Comparison of ENCODE assay signal across 8 mouse cellular contexts in the genomic region with DNA sequence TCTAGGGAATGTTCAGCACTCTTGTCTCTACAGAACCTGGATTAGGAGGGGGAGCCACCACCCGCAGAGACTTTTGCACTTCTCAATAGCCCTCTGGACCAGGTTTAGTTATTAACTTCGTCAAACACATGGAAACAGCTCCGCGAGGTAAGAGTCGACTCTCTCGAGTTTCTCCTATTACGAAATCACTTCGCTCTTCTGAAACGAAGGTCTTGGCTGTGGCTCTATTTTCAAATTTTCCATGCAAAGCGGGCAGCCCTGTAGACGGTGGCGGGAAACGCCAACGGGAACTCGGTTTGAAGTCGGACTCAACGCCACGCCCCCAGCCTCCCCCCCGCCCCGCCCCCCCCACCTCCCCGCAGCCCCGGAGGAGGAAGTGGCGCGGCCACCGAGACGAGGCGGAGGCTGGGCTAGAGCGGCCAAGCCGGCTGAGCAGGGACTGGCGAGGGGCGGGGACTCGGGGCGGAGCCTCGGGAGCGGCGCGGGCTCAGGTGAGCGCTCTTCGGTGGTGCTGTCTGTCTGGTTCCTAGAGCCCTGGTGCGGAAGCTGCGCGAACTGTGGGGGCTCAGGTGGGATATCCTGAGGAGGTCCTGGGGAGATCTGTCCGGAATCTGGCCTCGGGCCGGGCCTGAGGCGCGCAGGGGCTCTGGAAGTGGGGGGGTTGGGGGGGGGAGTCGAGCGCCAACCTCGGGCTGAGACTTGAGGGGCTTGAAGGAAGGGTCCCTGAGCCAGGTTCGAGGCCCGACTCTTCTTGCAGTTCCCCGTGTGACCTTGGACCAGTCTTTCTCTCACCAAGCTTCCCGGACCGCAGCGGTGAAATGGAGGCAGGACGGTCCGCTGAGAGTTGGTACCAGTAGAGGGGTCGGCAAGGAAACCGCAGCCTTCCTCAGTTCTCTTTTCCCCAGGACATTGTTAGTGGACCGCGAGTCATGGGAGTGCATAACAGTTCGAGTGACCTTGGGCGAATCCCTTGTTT. TPM values are rescaled to one million over a fixed set of nuclear protein-coding genes. Genes with fewer than 3 reads are reported as not detected.
DNase-seq lines count a peak whose midpoint lies in the region; ATAC-seq lines count a peak whose summit lies in the region.

Depdc5 (plus strand) TSS at position 449 of the 976 bp plus-strand sequence.

- peak within 1 kb of the TSS; percentile 56 for H3K4me2 ChIP-seq in hindbrain, embryonic 11.5 days (replicated peaks; ENCODE audit: low read depth, low read length)

- H3K36me3 ChIP-seq in hindbrain, embryonic 11.5 days (ENCODE audit: control insufficient read depth, insufficient read depth, low read length) = no peaks in the 10 kb centered on the region

- peak within 1 kb of the TSS; percentile 72 for H3K4me3 ChIP-seq in hindbrain, embryonic 11.5 days (ENCODE audit: low read depth, low read length)

- H3K27me3 ChIP-seq in hindbrain, embryonic 11.5 days (ENCODE audit: control insufficient read depth, insufficient read depth, low read length) = no peaks in the 10 kb centered on the region

- peak; percentile 97 for ATAC-seq in hindbrain, embryonic 11.5 days (ENCODE audit: low FRiP score)

- under 1% methylated on average over 46 of the region's 64 CpGs for WGBS in hindbrain, embryonic 11.5 days

- peak; percentile 93 for DNase-seq in Muller cell, postnatal 12 days (ENCODE audit: inconsistent ontology term)
- DNase-seq in cerebellum, adult 9-11 months = peak; percentile 94
- DNase-seq in frontal cortex, adult 2 months (ENCODE audit: extremely low spot score in 1 of 2, low spot score in 1 of 2) = peak; percentile 75 to 90
- DNase-seq in hindbrain, embryonic 11.5 days (ENCODE audit: low spot score) = peak; percentile 91
- DNase-seq in layer of hippocampus, postnatal 10 days (ENCODE audit: low spot score in 2 of 2) = peak; percentile 84 to 90
- DNase-seq in lung, postnatal 10 days = peak; percentile 96
- peak; percentile 96 for DNase-seq in ovary, postnatal 36 days (ENCODE audit: low spot score)
- peak; percentile 97 for DNase-seq in thymus, postnatal 25 days

- H3K9ac ChIP-seq in hindbrain, embryonic 11.5 days (ENCODE audit: low read depth, low read length) = peak within 1 kb of the TSS; percentile 73

- H3K27ac ChIP-seq in hindbrain, embryonic 11.5 days (ENCODE audit: low read depth, low read length) = peak within 1 kb of the TSS; percentile 55; the same call in 1 of the 2 replicates

- no peaks in the 10 kb centered on the region for H3K9me3 ChIP-seq in hindbrain, embryonic 11.5 days (ENCODE audit: control insufficient read depth, low read length)

- no peaks in the 10 kb centered on the region; the same call in 1 of the 2 replicates for H3K4me1 ChIP-seq in hindbrain, embryonic 11.5 days (replicated peaks; ENCODE audit: control insufficient read depth, insufficient read depth, low read length)

RNA-seq across cellular contexts. Expression of gene Depdc5, which starts in this region (rescaled TPM):
- 43.1 and 48.9 TPM in 2 replicates for polyA plus RNA-seq in frontal cortex, adult 2 months (2012; rRNA removed)
- 28.7 and 34.4 TPM in 2 replicates for polyA plus RNA-seq in hindbrain, embryonic 11.5 days (2014; fragmentation: Nextera tagmentation; extraction: Ambion mirVana)
- total RNA-seq in layer of hippocampus, postnatal 10 days (2021) = 10 to 100 TPM; 47.0 to 60.7 TPM

Comparison
In these comparisons a context has a peak if more than half of its experiments do, and no peak if none do; other contexts are left out.
1. Peak in every context shown above with its lines: DNase-seq, ATAC-seq, H3K4me3 ChIP-seq and H3K27ac ChIP-seq.